Mouse (Mus musculus) frontal cortex, postnatal 36 days (tissue): ENCODE measurements at regions not wholly inside any gene's neighbourhood (a gene's known extent, or its start where the extent isn't known, plus 50 kb on each side); places are given as distances from the start of the nearest gene placed in this dataset.
"Not testable (repeated sequence)": the region's sequence is repeated elsewhere in the genome, so short reads cannot be mapped to it uniquely, and the experiment has no call there.

Experiments used
- DNase-seq, 2 experiments: peaks; one replicate each; pipeline ENCODE4 v3.0.0; 2022; ENCODE audit warnings: low spot score in 2 of 2

GRCm38 (mm10) chr2:116526203-116526602, 352.3 kb upstream of the Tmco5 start:
- not testable (repeated sequence) for DNase-seq

GRCm38 (mm10) chr2:116536453-116536852, 342.0 kb upstream of the Tmco5 start:
- no peak for DNase-seq

- no peak for DNase-seq
Observed at GRCm38 (mm10) chr2:116559350-116559749, 319.1 kb upstream of the Tmco5 start.

- DNase-seq = no peak
Observed at GRCm38 (mm10) chr2:116583989-116584388, 294.5 kb upstream of the Tmco5 start.

- DNase-seq = no peak
Observed at GRCm38 (mm10) chr2:116586203-116586959, 292.1 kb upstream of the Tmco5 start.

- no peak for DNase-seq
Observed at GRCm38 (mm10) chr2:116605869-116606268, 272.6 kb upstream of the Tmco5 start.

GRCm38 (mm10) chr2:116639935-116640334, 238.6 kb upstream of the Tmco5 start:
- no peak for DNase-seq

- DNase-seq = no peak
Observed at GRCm38 (mm10) chr2:116652106-116652505, 226.4 kb upstream of the Tmco5 start.

- no peak for DNase-seq
Observed at GRCm38 (mm10) chr2:116685756-116686155, 192.7 kb upstream of the Tmco5 start.

GRCm38 (mm10) chr2:116697542-116697941, 180.9 kb upstream of the Tmco5 start:
- DNase-seq = no peak

GRCm38 (mm10) chr2:116704705-116705104, 173.8 kb upstream of the Tmco5 start:
- no peak for DNase-seq

GRCm38 (mm10) chr2:116709608-116710007, 168.9 kb upstream of the Tmco5 start:
- no peak for DNase-seq

GRCm38 (mm10) chr2:116716529-116717201, 161.8 kb upstream of the Tmco5 start:
- DNase-seq = no peak

GRCm38 (mm10) chr2:116718637-116719036, 159.9 kb upstream of the Tmco5 start:
- peak; percentile 64 to 74 for DNase-seq

- DNase-seq = no peak
Observed at GRCm38 (mm10) chr2:116727591-116727990, 150.9 kb upstream of the Tmco5 start.

- DNase-seq = peak in 1 of 2 experiments; percentile 16
Observed at GRCm38 (mm10) chr2:116735702-116736101, 142.8 kb upstream of the Tmco5 start.

- no peak for DNase-seq
Observed at GRCm38 (mm10) chr2:116768459-116769047, 109.9 kb upstream of the Tmco5 start.

GRCm38 (mm10) chr2:116769186-116769585, 109.3 kb upstream of the Tmco5 start:
- no peak for DNase-seq

- DNase-seq = peak in 1 of 2 experiments; percentile 6
Observed at GRCm38 (mm10) chr2:116772569-116772968, 105.9 kb upstream of the Tmco5 start.

GRCm38 (mm10) chr2:116800141-116800540, 78.3 kb upstream of the Tmco5 start:
- no peak for DNase-seq

- DNase-seq = no peak
Observed at GRCm38 (mm10) chr2:116801578-116801977, 76.9 kb upstream of the Tmco5 start.

GRCm38 (mm10) chr2:116807207-116807606, 71.3 kb upstream of the Tmco5 start:
- DNase-seq = no peak

GRCm38 (mm10) chr2:116807636-116808035, 70.9 kb upstream of the Tmco5 start:
- DNase-seq = no peak
